Mouse (Mus musculus): Measurements from ENCODE around the gene RPS10-NUDT3.

DNA sequence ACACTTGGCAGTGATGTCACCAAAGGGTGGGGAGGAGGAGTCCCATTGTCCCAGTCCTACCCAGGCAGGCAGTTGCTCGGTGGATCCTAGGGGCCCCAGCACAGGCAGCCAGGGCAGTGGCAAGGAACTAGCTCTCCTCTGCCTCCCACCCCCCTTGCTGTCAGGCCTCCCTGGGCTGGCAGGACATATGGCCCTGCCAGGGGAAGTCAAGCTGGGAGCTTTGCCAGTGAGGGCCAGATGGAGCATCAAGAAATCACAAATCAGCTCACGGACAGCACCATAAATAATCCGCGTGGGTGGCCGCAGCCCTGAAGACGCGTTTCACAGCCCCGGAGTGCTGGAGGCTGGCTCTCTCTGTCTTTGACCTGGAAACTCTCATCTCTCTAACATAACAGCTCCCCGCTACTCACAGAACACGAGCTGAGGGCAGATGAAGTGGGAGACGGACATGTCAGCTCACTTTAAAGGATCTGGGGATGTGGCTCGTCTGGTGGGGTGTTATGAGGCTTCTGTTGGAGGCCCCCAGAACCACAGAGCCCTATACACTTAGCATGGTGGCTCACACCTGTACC lies 7.6 kb upstream of the RPS10-NUDT3 start:
- TF ChIP-seq CTCF (IDR thresholded peaks at IDR 0.05; ENCODE audit: borderline replicate concordance, insufficient read depth, low read depth, low read length) (no peak), POLR2A (IDR thresholded peaks at IDR 0.05; ENCODE audit: borderline replicate concordance, insufficient read depth, low read length) (peak; percentile 50; the same call in 1 of the 2 replicates)
